Mouse (Mus musculus): ENCODE data around the gene Ncoa4. TPM values are rescaled to one million over a fixed set of nuclear protein-coding genes. Genes with fewer than 3 reads are reported as not detected.
"Not testable (repeated sequence)": the region's sequence is repeated elsewhere in the genome, so short reads cannot be mapped to it uniquely, and the experiment has no call there.

Ncoa4 gene
- polyA plus RNA-seq, 1 experiment, result 103 TPM

DNA sequence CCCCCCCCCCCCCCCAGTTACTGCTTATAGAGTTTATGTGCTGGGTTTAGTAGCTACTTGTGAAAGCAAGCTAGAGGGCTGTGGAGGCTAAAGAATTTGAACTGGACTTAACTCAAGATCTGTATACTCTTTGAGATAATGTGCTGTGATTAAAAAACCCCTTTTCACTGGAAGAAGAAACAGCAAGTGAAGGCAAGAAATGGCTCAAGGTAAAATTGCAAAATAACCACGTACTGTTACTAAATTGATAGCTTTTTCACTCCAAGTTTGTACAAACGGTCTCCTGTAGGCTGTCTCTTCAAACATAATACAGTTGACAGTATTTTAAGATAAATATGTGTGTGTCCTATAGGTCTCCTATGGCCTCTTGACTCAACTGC lies 6.4 kb downstream of the Ncoa4 start:
- TF ChIP-seq CTCF (IDR thresholded peaks at IDR 0.05; ENCODE audit: control insufficient read depth, insufficient read depth, insufficient replicate concordance, low read depth, low read length) (no peak), POLR2A (IDR thresholded peaks at IDR 0.05; ENCODE audit: control insufficient read depth, low read depth, low read length) (no peak)
- Histone ChIP-seq H3K4me3 (ENCODE audit: control insufficient read depth, low read depth, low read length) (peak overlapping the region; percentile 41; the same call in 1 of the 2 replicates), H3K36me3 (ENCODE audit: control insufficient read depth, insufficient read depth, low read length) (no peaks in the 10 kb centered on the region), H3K4me1 (ENCODE audit: control insufficient read depth, insufficient read depth, low read length) (peaks cover 3% of the 10 kb centered on the region), H3K27me3 (ENCODE audit: control insufficient read depth, insufficient read depth, low read length) (no peaks in the 10 kb centered on the region), H3K27ac (ENCODE audit: control insufficient read depth, insufficient read depth, low read depth, low read length) (no peak overlapping the region)

DNA sequence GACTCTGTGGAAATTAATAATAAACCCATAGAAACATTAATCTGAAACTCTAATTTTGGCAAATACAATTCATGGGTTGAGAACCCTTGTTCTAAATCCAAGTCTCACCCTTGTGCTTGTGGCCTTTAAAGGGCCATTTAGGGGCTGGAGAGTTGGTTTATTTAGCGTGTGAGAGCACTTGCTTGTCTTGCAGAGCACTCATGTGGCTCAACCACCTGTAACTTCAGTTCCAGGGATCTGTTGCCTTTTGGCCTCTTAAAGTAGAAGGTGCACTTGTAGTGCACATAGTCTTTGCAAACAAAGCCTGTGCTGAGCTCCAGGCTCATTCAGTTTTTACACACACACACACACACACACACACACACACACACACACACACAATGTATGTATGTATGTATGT lies 7.2 kb downstream of the Ncoa4 start:
- Histone ChIP-seq H3K27ac (ENCODE audit: control insufficient read depth, insufficient read depth, low read depth, low read length) (no peak overlapping the region), H3K27me3 (ENCODE audit: control insufficient read depth, insufficient read depth, low read length) (no peaks in the 10 kb centered on the region), H3K4me1 (ENCODE audit: control insufficient read depth, insufficient read depth, low read length) (peaks cover 2% of the 10 kb centered on the region; the same call in 1 of the 2 replicates), H3K36me3 (ENCODE audit: control insufficient read depth, insufficient read depth, low read length) (no peaks in the 10 kb centered on the region), H3K4me3 (ENCODE audit: control insufficient read depth, low read depth, low read length) (peak overlapping the region; percentile 52)
- TF ChIP-seq CTCF (IDR thresholded peaks at IDR 0.05; ENCODE audit: control insufficient read depth, insufficient read depth, insufficient replicate concordance, low read depth, low read length) (no peak), POLR2A (IDR thresholded peaks at IDR 0.05; ENCODE audit: control insufficient read depth, low read depth, low read length) (no peak)

DNA sequence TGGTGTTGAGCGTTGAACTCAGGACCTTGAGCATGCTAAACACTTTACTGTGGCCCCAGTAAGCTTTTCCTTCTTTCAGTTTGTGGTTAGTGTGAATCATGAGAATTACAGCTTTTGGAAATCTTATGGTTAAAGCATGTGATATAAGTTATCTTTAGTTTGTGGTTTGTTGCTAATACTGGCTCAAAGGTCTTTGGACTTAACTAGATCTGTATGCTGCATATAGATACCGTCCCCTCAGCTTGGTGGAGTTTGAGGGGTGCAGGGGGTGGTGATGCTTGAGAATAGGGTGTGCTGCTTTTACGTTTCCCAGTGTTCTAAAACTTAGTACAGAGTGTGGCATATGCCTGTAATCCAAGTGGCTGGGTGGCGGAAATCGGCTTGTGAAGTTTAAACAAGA lies 7.7 kb downstream of the Ncoa4 start:
- Histone ChIP-seq H3K27me3 (ENCODE audit: control insufficient read depth, insufficient read depth, low read length) (no peaks in the 10 kb centered on the region), H3K4me3 (ENCODE audit: control insufficient read depth, low read depth, low read length) (peak overlapping the region; percentile 56; the same call in 1 of the 2 replicates), H3K36me3 (ENCODE audit: control insufficient read depth, insufficient read depth, low read length) (no peaks in the 10 kb centered on the region), H3K4me1 (ENCODE audit: control insufficient read depth, insufficient read depth, low read length) (peaks cover 2% of the 10 kb centered on the region; the same call in 1 of the 2 replicates), H3K27ac (ENCODE audit: control insufficient read depth, insufficient read depth, low read depth, low read length) (no peak overlapping the region)
- TF ChIP-seq CTCF (IDR thresholded peaks at IDR 0.05; ENCODE audit: control insufficient read depth, insufficient read depth, insufficient replicate concordance, low read depth, low read length) (no peak), POLR2A (IDR thresholded peaks at IDR 0.05; ENCODE audit: control insufficient read depth, low read depth, low read length) (no peak)

DNA sequence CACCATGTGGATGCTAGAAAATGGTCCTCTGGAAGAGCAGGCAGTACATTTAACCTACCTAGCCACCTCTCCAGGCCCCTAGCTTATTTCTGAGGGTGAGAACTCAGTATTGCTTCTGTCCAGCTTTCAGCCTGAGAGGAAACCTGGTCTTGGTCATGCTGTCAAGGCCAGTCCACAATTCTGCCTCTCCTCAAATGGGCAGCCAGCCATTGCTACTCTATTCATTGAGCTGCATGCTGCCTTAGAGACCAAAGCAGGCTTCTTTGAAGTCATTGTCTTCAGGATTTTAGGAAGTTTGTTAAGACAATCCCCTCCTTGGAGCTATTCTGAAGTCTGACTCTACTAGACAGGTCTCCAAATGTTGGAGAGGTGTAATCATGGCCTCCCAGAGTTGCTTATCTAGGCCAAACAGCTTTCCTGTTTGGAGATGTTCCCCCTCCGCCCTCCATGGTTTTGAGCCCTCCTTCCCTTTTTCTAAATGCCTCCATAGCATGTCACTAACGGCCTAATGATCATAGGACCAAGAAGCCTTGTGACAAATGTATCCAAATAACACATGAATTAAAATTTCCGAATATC lies 9.1 kb downstream of the Ncoa4 start:
- H3K27me3 ChIP-seq (ENCODE audit: control insufficient read depth, insufficient read depth, low read length), result no peaks in the 10 kb centered on the region
- peaks cover 2% of the 10 kb centered on the region; the same call in 1 of the 2 replicates for H3K4me1 ChIP-seq (ENCODE audit: control insufficient read depth, insufficient read depth, low read length)
- TF ChIP-seq CTCF (IDR thresholded peaks at IDR 0.05; ENCODE audit: control insufficient read depth, insufficient read depth, insufficient replicate concordance, low read depth, low read length) (no peak), POLR2A (IDR thresholded peaks at IDR 0.05; ENCODE audit: control insufficient read depth, low read depth, low read length) (no peak)
- no peak overlapping the region for H3K4me3 ChIP-seq (ENCODE audit: control insufficient read depth, low read depth, low read length)
- no peak overlapping the region for H3K27ac ChIP-seq (ENCODE audit: control insufficient read depth, insufficient read depth, low read depth, low read length)
- H3K36me3 ChIP-seq (ENCODE audit: control insufficient read depth, insufficient read depth, low read length), result no peaks in the 10 kb centered on the region

DNA sequence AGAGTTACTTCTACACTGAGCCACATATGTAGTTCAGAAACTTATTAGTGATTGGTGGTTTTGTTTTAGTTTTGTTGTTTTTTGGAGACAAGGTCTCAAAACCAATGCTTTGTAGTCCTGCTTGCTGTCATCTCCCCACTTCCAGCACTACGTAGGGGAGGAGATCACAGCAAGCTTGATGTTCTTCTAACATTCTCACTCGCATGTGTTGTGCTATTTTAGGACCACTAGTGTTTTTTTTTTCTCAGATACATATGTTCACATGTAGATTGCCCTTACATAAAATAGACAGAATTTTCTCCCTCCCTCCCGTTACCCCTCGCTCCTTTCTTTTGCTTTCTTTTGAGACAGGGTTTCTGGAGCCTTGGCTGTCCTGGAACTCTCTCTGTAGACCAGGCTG lies 10.5 kb downstream of the Ncoa4 start:
- Histone ChIP-seq H3K4me3 (ENCODE audit: control insufficient read depth, low read depth, low read length) (no peak overlapping the region), H3K4me1 (ENCODE audit: control insufficient read depth, insufficient read depth, low read length) (peaks cover 2% of the 10 kb centered on the region; the same call in 1 of the 2 replicates), H3K36me3 (ENCODE audit: control insufficient read depth, insufficient read depth, low read length) (no peaks in the 10 kb centered on the region), H3K27ac (ENCODE audit: control insufficient read depth, insufficient read depth, low read depth, low read length) (no peak overlapping the region), H3K27me3 (ENCODE audit: control insufficient read depth, insufficient read depth, low read length) (no peaks in the 10 kb centered on the region)
- TF ChIP-seq POLR2A (IDR thresholded peaks at IDR 0.05; ENCODE audit: control insufficient read depth, low read depth, low read length), result no peak
- TF ChIP-seq CTCF (IDR thresholded peaks at IDR 0.05; ENCODE audit: control insufficient read depth, insufficient read depth, insufficient replicate concordance, low read depth, low read length), result no peak

DNA sequence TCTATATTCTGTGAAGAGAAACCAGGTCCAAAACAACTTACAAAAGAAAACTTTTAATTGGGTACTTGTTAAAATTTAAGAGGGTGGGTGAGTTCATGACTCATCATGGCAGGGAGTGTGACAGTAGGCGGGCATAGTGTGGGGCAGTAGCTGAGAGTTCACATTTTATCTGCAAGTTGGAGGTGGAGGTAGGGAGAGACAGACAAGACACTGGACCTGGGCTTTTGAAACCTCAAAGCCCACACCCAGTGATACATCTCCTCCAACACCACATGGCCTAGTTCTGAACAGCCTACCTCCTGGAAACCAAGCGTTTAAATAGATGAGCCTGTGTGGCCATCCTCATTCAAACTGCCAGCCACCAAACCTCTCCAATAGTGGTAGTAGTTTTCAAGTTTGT lies 15.6 kb downstream of the Ncoa4 start:
- H3K4me3 ChIP-seq (ENCODE audit: control insufficient read depth, low read depth, low read length), result no peak overlapping the region
- H3K27me3 ChIP-seq (ENCODE audit: control insufficient read depth, insufficient read depth, low read length), result no peaks in the 10 kb centered on the region
- no peaks in the 10 kb centered on the region for H3K4me1 ChIP-seq (ENCODE audit: control insufficient read depth, insufficient read depth, low read length)
- H3K36me3 ChIP-seq (ENCODE audit: control insufficient read depth, insufficient read depth, low read length), result no peaks in the 10 kb centered on the region; the same call in 1 of the 2 replicates
- no peak for TF ChIP-seq CTCF (IDR thresholded peaks at IDR 0.05; ENCODE audit: control insufficient read depth, insufficient read depth, insufficient replicate concordance, low read depth, low read length)
- TF ChIP-seq POLR2A (IDR thresholded peaks at IDR 0.05; ENCODE audit: control insufficient read depth, low read depth, low read length), result no peak
- H3K27ac ChIP-seq (ENCODE audit: control insufficient read depth, insufficient read depth, low read depth, low read length), result no peak overlapping the region

DNA sequence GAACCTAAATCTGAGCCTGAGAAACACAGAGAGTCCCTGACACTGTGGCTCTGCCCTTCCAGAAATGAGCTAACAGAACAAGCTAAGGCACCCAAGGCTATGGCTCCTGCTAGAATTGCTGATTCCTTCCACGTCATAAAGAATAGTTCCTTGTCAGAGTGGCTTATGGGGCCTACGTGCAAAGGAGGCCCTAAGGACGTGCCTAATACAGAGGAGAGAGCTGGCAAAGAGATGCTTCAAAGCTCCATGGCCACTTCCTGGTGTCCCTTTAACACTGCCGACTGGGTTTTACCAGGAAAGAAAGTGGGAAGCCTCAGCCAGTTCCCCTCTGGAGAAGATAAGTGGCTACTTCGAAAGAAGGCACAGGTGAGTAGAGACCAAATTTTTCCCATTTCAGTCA lies 16.9 kb downstream of the Ncoa4 start:
- H3K4me1 ChIP-seq (ENCODE audit: control insufficient read depth, insufficient read depth, low read length); H3K4me3 ChIP-seq (ENCODE audit: control insufficient read depth, low read depth, low read length); H3K27ac ChIP-seq (ENCODE audit: control insufficient read depth, insufficient read depth, low read depth, low read length); H3K27me3 ChIP-seq (ENCODE audit: control insufficient read depth, insufficient read depth, low read length); H3K36me3 ChIP-seq (ENCODE audit: control insufficient read depth, insufficient read depth, low read length): not testable (repeated sequence)

Measured in testis, adult 2 months (tissue).